Mouse (Mus musculus): ENCODE measurements around the gene Arpc4. TPM values are rescaled to one million over a fixed set of nuclear protein-coding genes. Genes with fewer than 3 reads are reported as not detected.

Arpc4 gene
- polyA plus RNA-seq (2015; fragmentation: Nextera tagmentation; extraction: Ambion mirVana): 327 and 354 TPM in 2 replicates

DNA sequence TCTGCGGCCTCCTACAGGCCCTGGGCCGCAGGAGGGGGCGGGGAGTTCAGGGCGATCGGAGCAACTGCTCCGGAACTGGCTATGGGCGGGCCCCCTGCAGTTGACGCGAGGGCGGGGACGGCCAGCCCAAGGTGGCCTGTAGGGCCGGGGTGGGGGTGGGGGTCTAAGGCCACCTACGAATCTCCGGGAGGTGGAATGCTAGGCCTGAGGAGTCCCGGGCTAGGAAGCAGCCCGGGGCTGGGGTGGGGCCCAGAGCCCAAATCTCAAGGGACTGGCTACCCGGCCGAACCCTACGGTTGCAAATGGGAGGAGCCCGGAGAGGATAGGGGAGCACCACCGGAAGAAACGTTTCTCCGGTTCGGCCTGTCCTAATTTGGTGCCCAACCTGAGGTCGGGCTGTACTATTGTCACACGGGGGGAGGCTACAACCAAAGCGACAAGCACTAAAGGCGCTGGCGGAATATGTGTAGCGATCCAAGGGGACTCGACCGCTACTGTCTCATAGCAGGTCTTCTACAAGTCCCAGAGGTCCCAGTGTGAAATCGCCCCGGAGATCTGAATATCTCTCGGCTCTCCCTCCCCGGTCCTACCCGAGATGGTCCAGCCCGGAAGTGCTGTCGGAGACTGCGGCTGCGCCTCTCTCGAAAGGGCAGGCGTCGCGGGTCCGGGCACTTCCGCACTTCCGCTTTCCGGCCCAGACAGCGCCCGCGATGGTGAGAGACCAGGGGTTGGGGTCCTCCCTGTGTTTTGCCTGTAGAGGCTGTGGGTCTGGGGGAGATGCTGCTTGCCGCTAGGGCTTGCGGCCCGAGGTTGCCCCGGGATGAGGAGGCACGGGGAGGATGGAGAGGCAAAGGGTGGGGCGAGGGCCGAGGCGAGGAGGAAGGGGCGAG, at the start of gene Arpc4, which contains the start of gene Tada3:
Gene Arpc4, plus strand, starts transcription at position 620 of the 890 bp plus-strand sequence.
Gene Tada3, minus strand, starts transcription at position 388 of the 890 bp plus-strand sequence.

DNA sequence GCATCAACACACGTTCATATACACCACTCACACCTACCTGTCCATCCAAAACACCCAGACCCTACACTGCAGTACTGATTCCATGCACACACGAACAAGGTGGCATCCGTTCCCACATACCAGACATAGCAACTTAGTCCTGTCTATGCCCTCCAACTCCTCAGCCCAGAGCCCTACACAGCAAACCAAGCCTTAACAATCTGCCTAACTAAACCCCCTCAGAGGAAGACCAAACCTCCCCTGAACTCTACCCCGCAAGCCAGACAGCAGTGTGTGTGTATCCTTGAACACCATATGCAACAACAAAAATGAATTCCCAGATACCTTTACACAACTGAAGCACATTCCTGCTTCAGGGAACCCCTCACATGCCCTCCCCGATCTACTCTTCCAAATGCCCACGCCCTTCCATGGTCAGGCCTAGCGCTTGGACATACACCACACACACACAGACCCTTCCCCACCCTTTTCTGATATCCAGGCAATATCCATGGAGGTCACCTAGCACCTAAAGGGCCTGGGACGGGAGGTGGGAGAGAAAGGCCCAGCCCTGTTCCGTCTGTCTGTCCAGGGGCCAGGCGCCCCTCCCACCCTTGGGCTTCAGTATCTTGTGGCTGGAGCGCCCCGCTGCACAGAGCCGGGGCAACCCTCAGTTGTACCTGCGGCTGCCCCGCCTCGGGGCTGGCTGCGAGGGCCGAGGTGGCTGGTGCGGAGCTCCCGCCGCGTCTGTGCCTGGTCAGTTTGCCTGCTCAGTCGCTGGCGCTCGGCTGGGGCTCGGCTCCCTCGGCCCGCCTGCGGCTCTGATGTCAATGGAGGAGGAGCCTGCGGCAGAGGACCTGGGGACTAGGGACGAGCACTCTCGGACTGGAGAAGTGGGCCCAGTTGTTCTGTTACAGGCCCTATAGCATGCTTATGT, 34.5 kb upstream of the Arpc4 start, which contains the start of gene Camk1:
Gene Camk1, minus strand, starts transcription at position 808 of the 916 bp plus-strand sequence.

DNA sequence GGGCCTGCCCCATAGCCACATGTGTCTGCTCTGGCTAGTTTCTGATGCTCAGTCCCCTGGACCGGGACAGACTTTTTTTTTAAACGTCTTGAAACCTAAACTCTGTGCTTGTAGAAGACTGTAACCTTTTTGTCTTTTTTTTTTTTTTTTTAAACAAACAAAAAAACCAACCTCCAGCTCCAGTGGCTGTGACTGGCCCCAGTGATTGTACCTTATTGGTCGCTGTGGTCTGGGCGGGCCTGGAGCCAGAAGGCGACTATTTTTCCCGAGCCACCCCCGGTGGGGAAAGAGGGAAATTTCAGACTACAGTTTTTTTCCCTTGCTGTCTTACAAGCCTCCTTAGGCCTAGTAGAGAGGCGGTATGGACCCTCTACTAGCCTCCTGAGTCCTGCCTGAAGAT, 11.0 kb downstream of the Arpc4 start, which contains the start of gene Ttll3:
Gene Ttll3, plus strand, starts transcription at position 301 of the 400 bp plus-strand sequence.

DNA sequence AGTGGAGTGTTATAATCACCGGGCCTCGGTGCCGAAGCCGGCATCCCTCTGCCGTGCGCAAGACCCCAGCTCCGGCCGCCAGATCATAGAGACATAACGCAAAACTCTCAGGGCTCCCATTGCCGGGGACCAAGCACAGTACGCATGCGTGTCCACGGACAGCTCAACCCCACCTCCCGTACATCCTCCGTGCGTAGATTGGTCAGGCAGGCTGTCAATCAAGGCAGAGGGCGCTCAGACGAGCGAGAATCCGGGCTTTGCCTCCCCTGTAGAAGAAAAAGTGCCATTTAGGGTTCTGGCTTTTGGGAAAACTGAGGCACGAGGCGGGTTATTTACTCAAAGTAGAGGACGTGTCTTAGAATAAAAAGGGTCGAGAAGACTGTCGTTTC, 41.3 kb downstream of the Arpc4 start, which contains the start of gene Rpusd3:
Gene Rpusd3, minus strand, starts transcription at position 142 of the 389 bp plus-strand sequence.

DNA sequence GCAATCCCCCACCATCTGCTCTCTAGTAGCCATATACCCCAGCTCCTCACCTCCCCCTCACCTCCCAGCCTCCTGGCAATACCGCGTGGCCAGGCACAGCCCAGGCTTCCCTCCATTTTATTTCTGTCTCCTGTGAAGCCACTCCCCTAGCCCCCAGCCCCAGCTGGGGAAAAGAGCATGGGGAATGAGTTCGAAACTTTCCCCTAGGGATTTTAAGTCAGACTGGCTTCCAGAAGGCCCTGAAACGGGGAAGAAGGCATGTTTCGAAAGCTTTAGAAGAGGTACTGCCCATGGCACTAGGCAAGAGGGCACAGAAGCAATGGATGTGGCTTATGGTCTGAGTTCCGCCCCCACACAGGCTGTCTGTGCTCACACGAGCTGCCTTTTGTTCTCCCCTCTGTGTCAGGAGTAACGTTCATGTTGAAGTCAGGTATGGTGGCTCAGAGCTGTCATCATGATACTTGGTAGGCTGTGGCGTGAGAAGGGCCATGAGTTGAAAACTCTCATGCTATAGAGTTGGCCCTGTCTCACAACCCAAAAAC, 57.8 kb downstream of the Arpc4 start, which contains the start of gene Cidec:
Gene Cidec, minus strand, starts transcription at position 97 of the 542 bp plus-strand sequence.

Small RNAs within 50 kb of the gene (microRNA-seq; reads per million reads assigned to microRNA genes)
- not detected for gene Gm24387

Other genes with a start within 250 kb of the Arpc4 start
- gene Lhfpl4, start 182.7 kb upstream of the Arpc4 start, polyA plus RNA-seq (2015; fragmentation: Nextera tagmentation; extraction: Ambion mirVana): 0.42 and 0.46 TPM in 2 replicates
- gene Mtmr14, start 140.3 kb upstream of the Arpc4 start, polyA plus RNA-seq (2015; fragmentation: Nextera tagmentation; extraction: Ambion mirVana): 40.7 and 42.7 TPM in 2 replicates
- gene Cpne9, start 95.8 kb upstream of the Arpc4 start, polyA plus RNA-seq (2015; fragmentation: Nextera tagmentation; extraction: Ambion mirVana): not detected in 2 replicates
- gene Brpf1, start 71.0 kb upstream of the Arpc4 start, polyA plus RNA-seq (2015; fragmentation: Nextera tagmentation; extraction: Ambion mirVana): 7.1 and 7.6 TPM in 2 replicates
- gene Ogg1, start 51.1 kb upstream of the Arpc4 start, polyA plus RNA-seq (2015; fragmentation: Nextera tagmentation; extraction: Ambion mirVana): 6.3 and 9.3 TPM in 2 replicates
- gene Camk1, start 34.1 kb upstream of the Arpc4 start, polyA plus RNA-seq (2015; fragmentation: Nextera tagmentation; extraction: Ambion mirVana): 89.5 and 100.0 TPM in 2 replicates
- 38.4 and 39.1 TPM in 2 replicates for gene Tada3, start 232 bp upstream of the Arpc4 start, polyA plus RNA-seq (2015; fragmentation: Nextera tagmentation; extraction: Ambion mirVana)
- gene Ttll3, start 11.1 kb downstream of the Arpc4 start, polyA plus RNA-seq (2015; fragmentation: Nextera tagmentation; extraction: Ambion mirVana): 1.0 and 1.2 TPM in 2 replicates
- gene Rpusd3, start 41.2 kb downstream of the Arpc4 start, polyA plus RNA-seq (2015; fragmentation: Nextera tagmentation; extraction: Ambion mirVana): 11.4 and 16.5 TPM in 2 replicates
- not detected in 2 replicates for gene Cidec, start 57.6 kb downstream of the Arpc4 start, polyA plus RNA-seq (2015; fragmentation: Nextera tagmentation; extraction: Ambion mirVana)
- 79.2 and 82.8 TPM in 2 replicates for gene Jagn1, start 64.5 kb downstream of the Arpc4 start, polyA plus RNA-seq (2015; fragmentation: Nextera tagmentation; extraction: Ambion mirVana)
- gene Il17re, start 80.4 kb downstream of the Arpc4 start, polyA plus RNA-seq (2015; fragmentation: Nextera tagmentation; extraction: Ambion mirVana): 54.7 and 60.4 TPM in 2 replicates
- 28.2 and 32.1 TPM in 2 replicates for gene Il17rc, start 93.3 kb downstream of the Arpc4 start, polyA plus RNA-seq (2015; fragmentation: Nextera tagmentation; extraction: Ambion mirVana)
- gene Creld1, start 105.2 kb downstream of the Arpc4 start, polyA plus RNA-seq (2015; fragmentation: Nextera tagmentation; extraction: Ambion mirVana): 33.3 and 33.8 TPM in 2 replicates
- gene Prrt3, start 123.8 kb downstream of the Arpc4 start, polyA plus RNA-seq (2015; fragmentation: Nextera tagmentation; extraction: Ambion mirVana): 0.72 and 0.77 TPM in 2 replicates
- 91.2 and 104 TPM in 2 replicates for gene Emc3, start 153.5 kb downstream of the Arpc4 start, polyA plus RNA-seq (2015; fragmentation: Nextera tagmentation; extraction: Ambion mirVana)
- gene Fancd2, start 153.6 kb downstream of the Arpc4 start, polyA plus RNA-seq (2015; fragmentation: Nextera tagmentation; extraction: Ambion mirVana): 2.5 and 3.2 TPM in 2 replicates
- gene Fancd2os, start 222.6 kb downstream of the Arpc4 start, polyA plus RNA-seq (2015; fragmentation: Nextera tagmentation; extraction: Ambion mirVana): not detected in 2 replicates
- gene Brk1, start 226.7 kb downstream of the Arpc4 start, polyA plus RNA-seq (2015; fragmentation: Nextera tagmentation; extraction: Ambion mirVana): 189 and 195 TPM in 2 replicates
- gene Vhl, start 245.8 kb downstream of the Arpc4 start, polyA plus RNA-seq (2015; fragmentation: Nextera tagmentation; extraction: Ambion mirVana): 24.3 and 25.1 TPM in 2 replicates